Mouse (Mus musculus) intestine, embryonic 16.5 days (tissue): ENCODE measurements around the gene AW209491. TPM values are rescaled to one million over a fixed set of nuclear protein-coding genes. Genes with fewer than 3 reads are reported as not detected.

ENCODE experiments used
- ATAC-seq: fragments of 200-750 bp; cut with Nextera tagmentation; 2 replicates; pipeline ENCODE4 v1.8.0; 2017; ENCODE audit warnings: moderate TSS enrichment, moderate library complexity
- H3K27ac ChIP-seq: fragments of 300-500 bp; sonication (generic); 2 replicates; pipeline ENCODE4 v1.5.1; 2014; ENCODE audit warnings: mild to moderate bottlenecking, low read length
- H3K27me3 ChIP-seq: fragments of 300-500 bp; sonication (generic); replicated peaks from 2 replicates; pipeline ENCODE4 v1.6.1; 2014; ENCODE audit warnings: low read length, control low read depth, mixed read lengths; ENCODE audit not compliant: control insufficient read depth, insufficient read depth
- H3K36me3 ChIP-seq: fragments of 300-500 bp; sonication (generic); 2 replicates; pipeline ENCODE4 v1.6.1; 2014; ENCODE audit warnings: low read length, control low read depth; ENCODE audit not compliant: control insufficient read depth, insufficient read depth
- H3K4me1 ChIP-seq: fragments of 300-500 bp; sonication (generic); 2 replicates; pipeline ENCODE4 v1.6.1; 2014; ENCODE audit warnings: low read length, control low read depth, mixed read lengths; ENCODE audit not compliant: control insufficient read depth, insufficient read depth
- H3K4me2 ChIP-seq: fragments of 300-500 bp; sonication (generic); 2 replicates; pipeline ENCODE4 v1.6.1; 2014; ENCODE audit warnings: low read depth, low read length, control low read depth
- H3K4me3 ChIP-seq: fragments of 300-500 bp; sonication (generic); 2 replicates; pipeline ENCODE4 v1.5.1; 2014; ENCODE audit warnings: mild to moderate bottlenecking, low read length
- H3K9ac ChIP-seq: fragments of 300-500 bp; sonication (generic); 2 replicates; pipeline ENCODE4 v1.6.1; 2014; ENCODE audit warnings: low read depth, low read length
- H3K9me3 ChIP-seq: fragments of 300-500 bp; sonication (generic); 2 replicates; pipeline ENCODE4 v1.6.1; 2016; ENCODE audit warnings: low read length, control low read depth; ENCODE audit not compliant: control insufficient read depth
- WGBS: fragments of 180-500 bp; shearing (Covaris S2); extraction: QIAGEN DNeasy Blood & Tissue Kit; methylation state at CpG from one replicate; pipeline ENCODE4 v1.1.7; 2014; 5-methylcytosine and 5-hydroxymethylcytosine counted together
- polyA plus RNA-seq: library from polyadenylated mRNA; unstranded; fragments of >200 nt; fragmentation: Nextera tagmentation; extraction: Ambion mirVana; gene quantifications from 2 replicates; pipeline ENCODE4 v1.2.1, GENCODE M21; 2015

Gene AW209491
- 23.0 and 25.6 TPM in 2 replicates for polyA plus RNA-seq

GRCm38 (mm10) chr13:14629726-14630641 lies at the start of gene AW209491:
TSS of gene AW209491 (plus strand) at chr13:14630154.
- Histone ChIP-seq H3K27me3 (no peaks in the 10 kb centered on the region), H3K27ac (peak within 1 kb of the TSS; percentile 40; the same call in 1 of the 2 replicates), H3K9me3 (no peaks in the 10 kb centered on the region), H3K36me3 (peaks cover 7% of the 10 kb centered on the region; the same call in 1 of the 2 replicates), H3K4me1 (no peaks in the 10 kb centered on the region), H3K9ac (peak within 1 kb of the TSS; percentile 80), H3K4me2 (peak within 1 kb of the TSS; percentile 68), H3K4me3 (peak within 1 kb of the TSS; percentile 63)
- ATAC-seq = peak; percentile 99
- WGBS = under 1% methylated on average over 29 of the region's 29 CpGs

DNA sequence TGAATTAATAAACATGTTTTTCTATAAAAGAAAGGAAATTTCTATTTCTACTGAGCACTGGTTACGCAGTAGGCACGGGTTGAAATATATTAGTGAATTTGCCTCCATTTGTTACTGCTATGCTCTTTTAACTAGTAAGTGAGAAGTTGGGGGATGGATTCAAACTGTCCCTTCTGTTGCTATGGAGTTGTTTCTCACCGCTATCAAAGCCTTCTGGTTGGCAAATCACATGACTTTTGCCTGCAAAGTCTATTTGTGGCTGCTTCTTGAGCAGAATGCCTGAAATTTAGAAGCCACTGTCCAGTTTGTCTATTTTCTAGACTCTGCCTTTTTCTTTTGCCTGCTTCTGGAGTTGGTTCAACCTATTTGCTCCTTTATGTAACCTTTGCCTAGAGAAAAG lies 49.6 kb upstream of the AW209491 start:
- no peaks in the 10 kb centered on the region for H3K27me3 ChIP-seq
- H3K4me2 ChIP-seq = no peak overlapping the region
- no peak overlapping the region for H3K4me3 ChIP-seq
- no peak for ATAC-seq
- no peak overlapping the region for H3K27ac ChIP-seq
- H3K4me1 ChIP-seq = no peaks in the 10 kb centered on the region
- no peaks in the 10 kb centered on the region for H3K9me3 ChIP-seq
- H3K9ac ChIP-seq = no peak overlapping the region
- 70% methylated on average over 3 of the region's 3 CpGs for WGBS
- no peaks in the 10 kb centered on the region for H3K36me3 ChIP-seq

DNA sequence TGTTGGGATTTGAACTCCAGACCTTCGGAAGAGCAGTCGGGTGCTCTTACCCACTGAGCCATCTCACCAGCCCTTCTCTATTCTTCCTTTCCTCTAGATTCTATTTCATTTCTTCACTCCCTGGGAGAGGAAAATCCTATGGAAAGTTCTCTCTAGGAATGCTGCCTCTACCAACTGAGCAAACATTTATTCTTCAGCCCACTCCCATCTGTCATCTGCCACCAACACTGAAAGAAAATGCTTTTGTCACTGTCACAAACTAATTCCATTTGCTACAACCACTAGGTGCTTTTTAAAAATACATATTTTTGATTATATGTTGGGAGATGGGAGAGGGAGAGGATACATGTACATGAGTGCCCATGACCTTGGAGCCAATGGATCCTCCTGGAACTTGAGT lies 27.2 kb upstream of the AW209491 start:
- Histone ChIP-seq H3K27me3 (no peaks in the 10 kb centered on the region), H3K4me3 (no peak overlapping the region), H3K36me3 (no peaks in the 10 kb centered on the region), H3K27ac (no peak overlapping the region), H3K9ac (no peak overlapping the region), H3K4me1 (no peaks in the 10 kb centered on the region), H3K4me2 (no peak overlapping the region), H3K9me3 (no peaks in the 10 kb centered on the region)
- 97% methylated on average over 2 of the region's 2 CpGs for WGBS
- no peak for ATAC-seq

DNA sequence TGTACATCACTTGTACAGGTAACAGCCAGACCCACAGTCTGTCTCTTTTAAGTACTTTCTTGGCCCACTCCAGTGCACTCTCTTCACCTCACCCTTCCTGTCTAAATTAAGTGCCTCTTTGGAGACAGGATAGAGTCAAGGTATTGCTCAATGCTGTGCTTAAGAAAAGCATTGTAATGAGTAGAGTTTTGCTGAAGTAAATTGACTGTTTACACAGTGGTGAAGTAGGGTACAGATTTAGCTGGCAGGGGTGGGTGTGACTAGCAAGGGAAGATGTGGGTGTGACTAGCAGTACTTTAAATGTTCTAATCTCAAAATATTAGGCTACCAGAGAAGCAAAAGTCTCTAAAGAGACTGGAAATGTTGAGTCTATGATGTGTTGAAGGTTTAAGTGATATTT lies 22.3 kb upstream of the AW209491 start:
- Histone ChIP-seq H3K4me3 (no peak overlapping the region), H3K36me3 (0 out of 2 replicates have a peak, but pooled peaks cover 7% of the 10 kb centered on the region), H3K4me2 (no peak overlapping the region), H3K27ac (no peak overlapping the region), H3K4me1 (no peaks in the 10 kb centered on the region), H3K9me3 (no peaks in the 10 kb centered on the region), H3K9ac (no peak overlapping the region), H3K27me3 (no peaks in the 10 kb centered on the region)
- no peak for ATAC-seq

DNA sequence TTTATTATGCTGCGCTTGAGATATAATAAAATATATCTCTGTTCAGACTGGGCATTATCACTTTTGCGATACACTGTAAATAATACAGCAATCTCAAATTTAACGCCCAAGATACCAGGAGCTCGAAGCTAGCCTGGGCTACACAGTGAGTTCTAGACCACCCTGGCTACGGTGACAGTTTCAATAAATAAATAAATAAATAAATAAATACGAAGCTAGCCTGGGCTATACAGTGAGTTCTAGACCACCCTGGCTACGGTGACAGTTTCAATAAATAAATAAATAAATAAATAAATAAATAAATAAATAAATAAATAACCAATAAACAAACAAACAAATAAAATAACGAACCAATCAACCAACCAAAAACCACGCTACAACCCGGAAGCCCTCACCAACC lies 17.5 kb upstream of the AW209491 start:
- Histone ChIP-seq H3K4me1 (peaks cover 5% of the 10 kb centered on the region; the same call in 1 of the 2 replicates), H3K9ac (peak overlapping the region; percentile 90), H3K27ac (peak overlapping the region; percentile 78; the same call in 1 of the 2 replicates), H3K4me3 (peak overlapping the region; percentile 90), H3K4me2 (peak overlapping the region; percentile 54), H3K27me3 (no peaks in the 10 kb centered on the region), H3K36me3 (0 out of 2 replicates have a peak, but pooled peaks cover 11% of the 10 kb centered on the region), H3K9me3 (no peaks in the 10 kb centered on the region)
- WGBS = 5% methylated on average over 10 of the region's 10 CpGs
- peak; percentile 52 for ATAC-seq

DNA sequence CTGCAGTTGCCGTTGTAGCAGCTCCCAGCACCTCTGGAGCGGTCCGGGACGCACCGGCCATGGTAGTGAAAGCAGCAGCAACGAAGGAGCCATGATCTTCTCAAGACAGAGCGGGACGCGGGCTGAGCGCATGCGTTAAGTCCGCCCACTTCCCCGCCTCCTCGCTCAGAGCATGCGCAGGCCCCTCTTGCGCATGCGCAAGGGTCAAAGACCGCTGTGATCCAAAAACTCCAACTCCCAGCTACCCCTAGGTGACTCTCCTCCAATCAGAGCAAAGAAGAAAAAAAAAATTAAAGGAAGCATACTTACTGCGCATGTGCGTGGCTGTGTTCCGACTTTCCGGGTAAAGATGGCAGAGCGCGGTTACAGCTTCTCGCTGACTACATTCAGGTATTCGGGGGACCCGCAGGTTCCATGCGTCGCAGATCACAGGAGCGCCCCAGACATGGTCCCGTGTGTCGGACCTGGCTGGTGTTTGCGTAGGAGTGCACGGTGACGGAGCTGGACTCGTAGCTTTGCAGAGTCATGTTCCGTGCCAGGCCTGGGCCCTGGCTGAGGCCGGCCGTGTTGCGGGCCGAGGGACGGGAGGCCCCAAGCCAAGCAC lies 16.9 kb upstream of the AW209491 start, which contains the start of the genes Mrpl32 and Psma2:
Gene Mrpl32, minus strand, starts transcription at position 240 of the 604 bp plus-strand sequence.
Gene Psma2, plus strand, starts transcription at position 315 of the 604 bp plus-strand sequence.
- peak within 1 kb of the TSS; percentile 90 for H3K9ac ChIP-seq
- peak; percentile 98 for ATAC-seq
- peak within 1 kb of the TSS; percentile 90 for H3K4me3 ChIP-seq
- H3K27me3 ChIP-seq = no peaks in the 10 kb centered on the region
- under 1% methylated on average over 42 of the region's 42 CpGs for WGBS
- peak within 1 kb of the TSS; percentile 78 for H3K27ac ChIP-seq
- peak within 1 kb of the TSS; percentile 60 for H3K4me2 ChIP-seq
- H3K9me3 ChIP-seq = no peaks in the 10 kb centered on the region
- peaks cover 5% of the 10 kb centered on the region; the same call in 1 of the 2 replicates for H3K4me1 ChIP-seq
- H3K36me3 ChIP-seq = 0 out of 2 replicates have a peak, but pooled peaks cover 11% of the 10 kb centered on the region

- Histone ChIP-seq H3K27ac (peak overlapping the region; percentile 66), H3K4me1 (peaks cover 5% of the 10 kb centered on the region; the same call in 1 of the 2 replicates), H3K27me3 (no peaks in the 10 kb centered on the region), H3K4me2 (peak overlapping the region; percentile 60), H3K36me3 (0 out of 2 replicates have a peak, but pooled peaks cover 9% of the 10 kb centered on the region), H3K9me3 (no peaks in the 10 kb centered on the region), H3K9ac (peak overlapping the region; percentile 89), H3K4me3 (peak overlapping the region; percentile 90)
- no peak for ATAC-seq
- 1% methylated on average over 9 of the region's 9 CpGs for WGBS
Observed at GRCm38 (mm10) chr13:14613553-14613952, 16.4 kb upstream of the AW209491 start.

- Histone ChIP-seq H3K9me3 (no peaks in the 10 kb centered on the region), H3K36me3 (0 out of 2 replicates have a peak, but pooled peaks cover 4% of the 10 kb centered on the region), H3K9ac (no peak overlapping the region), H3K4me3 (no peak overlapping the region), H3K27me3 (no peaks in the 10 kb centered on the region), H3K4me2 (no peak overlapping the region), H3K4me1 (peaks cover 5% of the 10 kb centered on the region; the same call in 1 of the 2 replicates), H3K27ac (no peak overlapping the region)
- 35% methylated on average over 2 of the region's 2 CpGs for WGBS
- ATAC-seq = peak; percentile 16; the same call in 1 of the 2 replicates
Observed at GRCm38 (mm10) chr13:14618724-14619123, 11.2 kb upstream of the AW209491 start.

DNA sequence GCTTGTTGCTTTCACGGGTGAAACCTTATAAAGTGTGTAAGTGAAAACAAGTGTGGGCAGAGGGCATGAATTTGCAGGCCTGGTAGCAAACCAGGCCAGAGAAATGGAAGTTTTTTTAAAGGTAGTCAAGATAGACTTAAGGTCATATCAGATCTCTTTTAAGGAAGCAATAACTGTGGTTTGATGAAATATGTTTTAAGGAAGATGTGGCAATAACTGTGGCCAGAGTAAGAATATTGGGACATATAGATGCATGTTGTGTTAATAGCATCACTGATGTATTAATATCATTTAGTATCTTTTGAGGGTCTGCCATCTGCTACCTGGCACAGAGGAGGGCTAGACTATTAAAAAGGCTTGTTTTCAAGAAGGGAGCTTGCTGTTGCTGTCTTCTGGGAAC lies 10.0 kb downstream of the AW209491 start:
- 56% methylated on average over 1 of the region's 1 CpGs for WGBS
- no peak for ATAC-seq
- Histone ChIP-seq H3K36me3 (0 out of 2 replicates have a peak, but pooled peaks cover 8% of the 10 kb centered on the region), H3K4me3 (no peak overlapping the region), H3K4me1 (no peaks in the 10 kb centered on the region), H3K27me3 (no peaks in the 10 kb centered on the region), H3K27ac (no peak overlapping the region), H3K9me3 (no peaks in the 10 kb centered on the region), H3K9ac (no peak overlapping the region), H3K4me2 (no peak overlapping the region)
